Mouse (Mus musculus) heart, adult 2 months (tissue): ENCODE results near the gene Hipk2.

Source experiments
- CTCF ChIP-seq: fragments of 200-600 bp; IDR thresholded peaks from 2 replicates; pipeline ENCODE4 v1.8.1; 2022; ENCODE audit warnings: antibody characterized with exemption, mild to moderate bottlenecking, moderate library complexity
- POLR2A ChIP-seq: fragments of 200-500 bp; IDR thresholded peaks from 2 replicates; pipeline ENCODE4 v1.6.1; 2011; ENCODE audit warnings: mild to moderate bottlenecking, low read depth, low read length, control low read depth; ENCODE audit not compliant: insufficient read depth

DNA sequence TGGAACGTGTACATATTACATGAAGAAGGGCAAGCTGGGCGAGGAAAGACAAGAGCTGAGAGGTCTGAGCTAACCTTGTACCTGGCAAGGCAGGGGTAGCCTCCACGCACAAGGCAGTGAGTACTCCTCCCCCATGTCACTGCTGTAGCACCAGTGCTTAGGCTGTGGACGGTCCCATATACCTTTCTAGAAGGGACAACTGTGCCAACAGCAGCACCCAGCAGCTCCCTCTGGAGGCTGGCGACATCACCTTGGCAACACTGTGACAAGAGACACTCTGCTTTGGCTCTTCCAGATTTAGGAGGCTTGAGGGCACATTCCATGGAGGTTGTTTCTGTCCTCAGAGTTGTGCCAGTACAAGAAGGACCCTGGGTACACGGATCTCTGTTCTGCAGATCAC is 123.5 kb downstream of the Hipk2 start:
- TF ChIP-seq POLR2A (no peak), CTCF (peak; percentile 47)
